In the genomic region with DNA sequence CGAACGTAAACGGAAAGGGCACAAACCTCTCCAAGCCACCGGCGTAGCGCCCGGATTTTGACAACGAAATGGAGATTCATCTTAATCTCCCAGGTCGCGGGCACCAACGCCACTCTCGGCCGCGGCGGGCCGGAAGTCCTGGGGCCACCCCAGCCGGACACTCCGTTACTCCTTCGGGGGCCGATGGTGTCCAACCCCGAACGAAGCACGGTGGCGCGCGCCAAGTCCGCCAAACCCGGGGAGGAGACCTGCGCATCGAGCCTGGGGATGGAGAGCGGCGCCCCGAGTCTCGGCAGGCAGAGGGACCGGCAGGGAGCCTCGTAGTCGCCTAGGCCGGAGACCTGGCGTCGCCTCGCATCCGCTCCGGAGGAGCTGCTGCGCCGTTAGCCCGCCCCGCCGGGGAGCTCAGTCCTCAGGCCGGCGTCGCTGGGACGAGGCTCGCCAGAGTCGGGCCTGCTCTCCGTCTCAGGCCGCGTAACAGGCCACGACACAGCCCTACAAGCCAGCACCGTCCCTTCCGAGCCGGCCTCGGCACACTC, we compare ENCODE assay signal across 8 mouse cellular contexts. TPM values are rescaled to one million over a fixed set of nuclear protein-coding genes. Genes with fewer than 3 reads are reported as not detected.
DNase-seq lines count a peak whose midpoint lies in the region; ATAC-seq and TF ChIP-seq lines count a peak whose summit lies in the region.

No protein-coding gene starts in this region.

- peaks cover 9% of the 10 kb centered on the region for H3K4me1 ChIP-seq in lung, adult 2 months (ENCODE audit: control insufficient read depth, insufficient read depth, low read length)
- peaks cover 31% of the 10 kb centered on the region for H3K4me1 ChIP-seq in forebrain, embryonic 16.5 days (replicated peaks; ENCODE audit: control insufficient read depth, insufficient read depth, low read length)
- H3K4me1 ChIP-seq in stomach, embryonic 15.5 days = peaks cover 22% of the 10 kb centered on the region

- H3K27ac ChIP-seq in forebrain, embryonic 16.5 days (ENCODE audit: low read length) = peak overlapping the region; percentile 92
- peak overlapping the region; percentile 97 for H3K27ac ChIP-seq in stomach, embryonic 15.5 days

- H3K9me3 ChIP-seq in forebrain, embryonic 16.5 days (ENCODE audit: control insufficient read depth, low read length) = no peaks in the 10 kb centered on the region
- H3K9me3 ChIP-seq in stomach, embryonic 15.5 days = no peaks in the 10 kb centered on the region

- DNase-seq in lung, adult 2 months = no peak
- DNase-seq in lung, postnatal 10 days = no peak
- peak; percentile 36 for DNase-seq in c-Kit-negative CD71-positive TER-119-positive erythroid progenitor cells, embryonic 14.5 days (ENCODE audit: low read depth, low spot score)
- peak; percentile 69 for DNase-seq in liver
- no peak for DNase-seq in yolk sac, embryonic 10.5 days (ENCODE audit: low spot score)
- no peak for DNase-seq in natural killer cell, adult 2 months (ENCODE audit: low spot score in 2 of 2)

- H3K4me3 ChIP-seq in lung, adult 2 months (replicated peaks; ENCODE audit: extremely low read depth, low read depth, low read length) = peak overlapping the region; percentile 97
- peak overlapping the region; percentile 82 for H3K4me3 ChIP-seq in forebrain, embryonic 16.5 days (replicated peaks; ENCODE audit: low read length)
- peak overlapping the region; percentile 97 for H3K4me3 ChIP-seq in stomach, embryonic 15.5 days (replicated peaks)

- ATAC-seq in forebrain, embryonic 16.5 days = no peak
- ATAC-seq in stomach, embryonic 15.5 days (ENCODE audit: insufficient read depth, low FRiP score, low read depth) = peak; percentile 2

- WGBS in lung, adult 2 months = under 1% methylated on average over 62 of the region's 62 CpGs
- under 1% methylated on average over 57 of the region's 62 CpGs for WGBS in forebrain, embryonic 16.5 days
- under 1% methylated on average over 60 of the region's 62 CpGs for WGBS in stomach, embryonic 15.5 days

- no peaks in the 10 kb centered on the region for H3K36me3 ChIP-seq in forebrain, embryonic 16.5 days (ENCODE audit: control insufficient read depth, insufficient read depth)
- peaks cover 6% of the 10 kb centered on the region; the same call in 1 of the 2 replicates for H3K36me3 ChIP-seq in stomach, embryonic 15.5 days

- H3K9ac ChIP-seq in forebrain, embryonic 16.5 days (replicated peaks; ENCODE audit: low read depth, low read length) = peak overlapping the region; percentile 88
- H3K9ac ChIP-seq in stomach, embryonic 15.5 days = peak overlapping the region; percentile 99

- no peak for TF ChIP-seq CTCF in lung, adult 2 months (IDR thresholded peaks at IDR 0.05; ENCODE audit: insufficient read depth, low read length)

- H3K4me2 ChIP-seq in forebrain, embryonic 16.5 days (ENCODE audit: low read length) = peak overlapping the region; percentile 76
- H3K4me2 ChIP-seq in stomach, embryonic 15.5 days = peak overlapping the region; percentile 64

- no peak for TF ChIP-seq POLR2A in lung, adult 2 months (IDR thresholded peaks at IDR 0.05; ENCODE audit: borderline replicate concordance, extremely low read depth, low read depth, low read length)

- no peaks in the 10 kb centered on the region for H3K27me3 ChIP-seq in forebrain, embryonic 16.5 days (replicated peaks; ENCODE audit: control insufficient read depth, insufficient read depth, low read length)
- H3K27me3 ChIP-seq in stomach, embryonic 15.5 days (replicated peaks) = no peaks in the 10 kb centered on the region

RNA-seq across cellular contexts. Expression of a gene that starts 0.4 kb away (rescaled TPM):
- polyA plus RNA-seq in lung, adult 2 months (2012; rRNA removed) = 16.7 and 23.5 TPM in 2 replicates
- 388 and 437 TPM in 2 replicates for polyA plus RNA-seq in forebrain, embryonic 16.5 days (2015; fragmentation: Nextera tagmentation; extraction: Ambion mirVana)
- polyA plus RNA-seq in stomach, embryonic 15.5 days (2015; fragmentation: Nextera tagmentation; extraction: Ambion mirVana) = 330 and 336 TPM in 2 replicates

RNA-seq across cellular contexts. Expression of a gene that starts 0.7 kb away (rescaled TPM):
- polyA plus RNA-seq in lung, adult 2 months (2012; rRNA removed) = 5.8 and 11.3 TPM in 2 replicates
- polyA plus RNA-seq in forebrain, embryonic 16.5 days (2015; fragmentation: Nextera tagmentation; extraction: Ambion mirVana) = 25.8 and 26.0 TPM in 2 replicates
- 45.7 and 51.4 TPM in 2 replicates for polyA plus RNA-seq in stomach, embryonic 15.5 days (2015; fragmentation: Nextera tagmentation; extraction: Ambion mirVana)

RNA-seq across cellular contexts. Expression of a gene that starts 43.2 kb away (rescaled TPM):
- polyA plus RNA-seq in lung, adult 2 months (2012; rRNA removed) = 8.8 and 13.9 TPM in 2 replicates
- 17.8 and 18.6 TPM in 2 replicates for polyA plus RNA-seq in forebrain, embryonic 16.5 days (2015; fragmentation: Nextera tagmentation; extraction: Ambion mirVana)
- 17.2 and 18.1 TPM in 2 replicates for polyA plus RNA-seq in stomach, embryonic 15.5 days (2015; fragmentation: Nextera tagmentation; extraction: Ambion mirVana)

RNA-seq across cellular contexts. Expression of a gene that starts 47.3 kb away (rescaled TPM):
- polyA plus RNA-seq in lung, adult 2 months (2012; rRNA removed) = 2.8 TPM in 2 replicates
- 0.31 and 0.38 TPM in 2 replicates for polyA plus RNA-seq in forebrain, embryonic 16.5 days (2015; fragmentation: Nextera tagmentation; extraction: Ambion mirVana)
- 2.0 and 2.1 TPM in 2 replicates for polyA plus RNA-seq in stomach, embryonic 15.5 days (2015; fragmentation: Nextera tagmentation; extraction: Ambion mirVana)

Comparison
In these comparisons a context has a peak if more than half of its experiments do, and no peak if none do; other contexts are left out.
1. DNase-seq: peak in c-Kit-negative CD71-positive TER-119-positive erythroid progenitor cells, embryonic 14.5 days (single experiment) and liver (single experiment); none in lung, adult 2 months (single experiment), lung, postnatal 10 days (single experiment), yolk sac, embryonic 10.5 days (single experiment) and natural killer cell, adult 2 months (0 of 2).
2. RNA of a gene that starts 0.4 kb away (polyA plus RNA-seq): 388 to 437 TPM in forebrain, embryonic 16.5 days and 330 to 336 TPM in stomach, embryonic 15.5 days; 16.7 to 23.5 TPM in lung, adult 2 months; every median in the first group is over 10 times any median in the second.
3. Peak in every context shown above with its lines, with median percentiles within 50 percentile points of each other: H3K4me3 ChIP-seq.